Mouse (Mus musculus) cerebellum, adult 11 months (tissue): ENCODE measurements around the gene Spin1.
"Not testable (repeated sequence)": the region's sequence is repeated elsewhere in the genome, so short reads cannot be mapped to it uniquely, and the experiment has no call there.

Source experiments
- DNase-seq: peaks from one replicate; pipeline ENCODE4 v3.0.0; 2022

Gene Spin1

DNA sequence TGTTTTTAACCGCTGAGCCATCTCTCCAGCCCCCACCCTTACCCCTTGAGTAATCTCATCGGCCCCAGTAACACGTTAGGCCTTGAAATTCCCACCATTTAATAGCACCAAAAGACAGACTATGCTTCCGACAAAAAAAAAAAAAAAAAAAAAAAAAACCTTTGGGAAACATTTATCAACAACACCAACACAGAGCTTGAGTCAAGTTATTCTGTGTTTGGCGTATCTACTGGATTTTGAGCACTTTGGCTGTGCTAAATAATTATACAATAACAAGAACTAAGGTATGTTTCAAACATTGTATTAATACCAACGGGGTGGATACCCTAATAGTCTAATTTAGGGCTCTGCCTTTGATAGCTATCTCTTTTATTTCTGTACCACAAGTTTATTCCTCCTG is 4.0 kb upstream of the Spin1 start:
- no peak for DNase-seq

DNA sequence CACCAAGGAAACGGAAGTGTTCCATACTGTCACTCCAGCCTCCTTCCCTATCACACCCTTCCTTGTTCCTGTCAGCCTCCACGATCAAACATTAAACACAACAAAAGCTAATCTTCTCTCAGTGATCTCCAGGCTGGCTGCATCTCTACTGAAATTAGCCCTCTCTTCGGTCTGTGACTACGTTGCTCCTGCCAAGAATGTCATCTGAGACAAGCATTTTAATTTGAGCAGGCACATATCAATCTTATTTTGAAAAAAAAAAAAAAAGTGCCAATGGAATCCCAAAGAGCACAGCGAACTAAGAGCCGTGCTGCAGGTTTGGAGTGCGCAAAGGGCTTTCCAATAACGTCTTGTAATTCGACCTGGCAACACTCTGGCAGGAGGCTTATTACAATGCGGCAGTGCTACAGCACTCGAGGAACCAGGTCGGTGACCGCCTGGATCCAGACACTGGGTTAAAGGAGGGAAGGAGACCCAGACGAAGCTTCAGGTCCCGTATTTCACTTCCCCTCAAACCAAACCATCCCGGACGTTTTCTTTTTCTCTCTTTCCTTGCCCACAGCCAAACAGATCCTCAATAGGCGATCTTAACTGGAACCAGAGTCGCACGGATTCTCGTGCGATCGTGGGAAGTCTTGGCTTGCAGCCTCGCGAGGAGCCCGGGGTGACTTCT is 984 bp upstream of the Spin1 start:
- no peak for DNase-seq

DNA sequence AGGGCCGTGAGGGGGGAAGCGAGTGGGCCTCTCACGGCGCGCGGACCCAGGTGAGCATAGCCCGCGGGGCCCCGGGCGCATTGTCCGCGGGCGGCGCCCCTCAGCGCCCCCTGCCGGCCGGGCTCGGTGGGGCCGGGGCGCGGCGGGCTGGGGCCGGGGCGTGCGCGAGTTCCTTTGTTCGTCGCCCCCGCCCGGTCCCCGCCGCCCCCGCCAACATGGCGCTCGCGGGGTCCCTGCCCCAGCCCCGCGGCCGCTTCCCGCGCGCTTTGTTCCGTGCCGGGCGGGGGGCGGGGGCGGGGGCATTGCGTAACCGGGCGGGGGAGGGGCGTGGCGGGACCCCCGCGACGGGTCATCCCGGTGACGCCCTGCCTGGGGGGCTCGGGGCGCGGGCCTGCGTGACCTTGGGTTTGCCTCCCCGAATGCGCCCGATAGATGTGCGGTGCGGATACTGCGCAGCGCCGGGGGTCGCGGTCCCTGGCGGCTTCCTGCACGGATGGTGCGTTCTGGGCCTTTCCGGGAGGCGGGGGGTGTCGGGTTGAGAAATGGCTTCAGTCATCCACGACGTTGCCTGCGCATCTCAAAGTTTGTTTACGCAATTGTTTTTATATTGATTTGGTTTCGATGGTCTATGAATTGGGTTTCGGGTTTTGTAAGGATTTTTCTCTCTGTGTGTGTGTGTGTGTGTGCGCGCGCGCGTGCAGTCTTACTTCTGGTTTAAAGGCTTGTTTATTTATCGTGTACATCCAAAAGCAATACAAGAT is 516 bp downstream of the Spin1 start:
- peak; percentile 61 for DNase-seq

DNA sequence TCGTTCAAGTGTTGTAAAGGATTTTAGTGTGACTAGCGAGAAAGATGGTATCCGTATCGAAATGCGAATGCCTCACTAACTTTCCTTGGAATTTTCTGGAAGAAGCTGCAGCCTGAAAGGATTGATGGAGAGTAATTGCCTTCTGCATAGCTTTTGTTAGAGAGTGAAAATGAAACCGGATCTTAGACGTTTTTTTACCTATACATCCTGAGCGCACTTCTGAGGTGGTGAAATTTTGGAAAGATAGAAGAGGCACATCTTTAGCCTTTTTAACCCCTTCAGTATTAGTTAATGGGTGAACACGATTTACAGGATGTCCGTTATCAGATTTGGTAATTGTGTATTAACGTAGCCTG is 1.1 kb downstream of the Spin1 start:
- no peak for DNase-seq

DNA sequence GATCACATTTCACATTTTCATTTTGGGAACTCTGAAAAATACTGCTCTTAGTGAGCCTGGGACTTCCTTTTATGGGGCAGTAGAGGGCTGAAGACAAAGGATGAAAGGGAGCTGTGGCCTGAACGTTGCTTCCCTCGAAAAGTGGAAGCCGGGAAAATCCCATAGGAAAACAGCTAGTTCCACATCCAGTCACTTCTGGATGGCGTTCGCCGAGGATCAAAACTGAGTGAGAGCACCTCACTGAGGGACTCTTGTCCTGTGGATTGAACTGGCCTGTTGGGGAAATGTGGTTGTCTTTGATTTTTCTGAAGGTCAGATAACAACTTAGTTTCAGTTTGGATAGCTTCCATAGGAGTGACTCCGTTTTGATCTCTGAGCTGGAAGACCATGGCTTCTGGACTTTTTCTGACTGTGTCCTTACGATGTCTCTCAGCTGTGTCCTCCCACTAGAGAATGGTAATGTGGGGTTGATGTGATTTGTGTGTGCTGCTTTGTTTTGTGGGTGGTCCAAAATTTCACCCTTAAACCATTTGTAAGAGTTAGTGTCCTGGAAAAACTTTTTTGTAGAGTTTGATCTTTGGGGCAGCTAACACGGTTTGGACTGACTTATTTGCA is 2.5 kb downstream of the Spin1 start:
- DNase-seq: no peak

DNA sequence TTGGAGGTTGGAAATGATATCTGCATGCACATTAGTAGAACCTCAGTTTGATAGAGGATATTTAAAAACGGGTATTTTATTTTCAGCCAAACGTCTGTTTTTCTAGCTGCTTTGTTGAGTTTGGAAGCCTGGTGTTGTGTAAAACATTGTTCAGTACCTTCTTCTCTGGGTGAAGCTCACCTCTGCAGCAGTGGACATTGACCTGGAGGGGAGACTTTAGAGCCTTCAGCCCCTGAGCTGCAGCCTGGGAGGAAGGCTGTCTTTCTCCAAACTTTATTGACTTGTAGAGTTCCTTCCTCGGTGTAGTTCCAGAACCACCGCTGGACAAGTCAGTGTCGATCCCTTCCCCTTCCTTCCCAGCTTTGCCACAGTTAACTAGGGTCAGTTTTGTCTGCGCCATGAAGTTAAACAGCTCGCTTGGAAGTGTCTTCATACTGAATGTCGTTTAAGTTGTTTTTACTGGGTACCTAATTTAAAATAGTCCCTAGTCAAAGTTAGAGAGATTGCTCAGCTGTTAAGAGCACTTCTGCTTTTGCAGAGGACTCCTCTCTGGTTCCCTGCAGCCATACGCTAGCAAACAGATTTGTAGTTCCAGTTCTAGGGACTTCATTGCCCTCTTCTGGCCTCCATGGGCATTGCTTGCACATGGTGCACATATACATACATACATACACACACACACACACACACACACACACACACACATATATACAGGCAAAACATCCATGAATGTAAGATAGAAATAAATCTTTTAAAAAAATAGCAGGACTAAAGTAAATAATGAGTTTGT is 3.4 kb downstream of the Spin1 start:
- no peak for DNase-seq

DNA sequence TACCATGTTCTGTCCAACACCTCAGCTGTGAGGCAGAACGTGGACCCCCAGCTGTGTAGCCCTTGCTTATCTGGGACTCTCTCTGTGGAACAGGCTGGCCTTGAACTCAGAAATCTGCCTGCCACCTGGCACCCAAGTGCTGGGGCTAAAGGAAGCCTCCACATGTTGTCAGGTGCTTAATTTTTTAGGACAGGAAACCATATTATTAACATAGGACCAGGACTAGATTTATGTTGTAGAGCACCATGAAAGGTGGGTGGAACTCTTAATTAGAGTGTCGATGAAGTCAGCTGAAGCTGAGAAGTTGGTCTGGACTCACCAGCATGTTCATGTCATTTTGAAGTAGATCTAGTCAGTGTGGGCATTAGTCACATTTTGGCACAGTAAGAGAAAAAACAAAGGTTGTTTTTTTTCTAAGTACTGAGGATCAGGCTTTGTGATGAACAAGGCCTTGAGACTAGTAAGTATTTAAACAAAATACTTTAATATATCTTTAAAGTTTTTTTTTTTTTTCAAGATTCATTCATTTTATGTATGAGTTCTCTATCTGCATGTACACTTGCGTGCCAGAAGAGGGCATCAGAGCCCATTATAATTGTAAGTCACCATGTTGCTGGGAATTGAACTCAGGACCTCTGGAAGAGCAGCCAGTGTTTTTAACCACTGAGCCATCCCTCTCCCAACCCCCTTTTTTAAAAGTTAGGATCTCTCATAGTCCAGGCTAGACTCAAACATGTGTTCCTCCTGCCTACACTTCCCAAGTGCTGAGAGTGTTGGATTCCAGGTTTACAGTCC is 5.4 kb downstream of the Spin1 start:
- DNase-seq: no peak

DNA sequence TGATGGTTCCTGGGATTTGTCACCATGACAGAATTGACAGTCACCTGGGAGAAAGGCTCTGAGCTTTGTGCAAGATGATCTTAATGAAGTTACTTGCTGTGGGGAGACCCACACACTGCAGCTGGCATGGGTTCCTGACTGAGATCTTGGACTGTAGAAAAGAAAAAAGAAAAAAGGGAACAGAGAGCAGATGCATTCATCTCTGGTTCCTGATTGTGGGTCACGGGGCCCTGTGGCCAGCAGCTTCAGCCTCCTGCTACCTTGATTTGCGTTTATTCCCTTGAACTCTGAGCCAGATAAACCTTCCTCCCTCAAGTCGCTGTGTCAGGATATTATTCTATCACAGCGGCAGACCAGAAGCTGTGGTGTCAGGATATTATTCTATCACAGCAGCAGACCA is 6.1 kb downstream of the Spin1 start:
- no peak for DNase-seq

DNA sequence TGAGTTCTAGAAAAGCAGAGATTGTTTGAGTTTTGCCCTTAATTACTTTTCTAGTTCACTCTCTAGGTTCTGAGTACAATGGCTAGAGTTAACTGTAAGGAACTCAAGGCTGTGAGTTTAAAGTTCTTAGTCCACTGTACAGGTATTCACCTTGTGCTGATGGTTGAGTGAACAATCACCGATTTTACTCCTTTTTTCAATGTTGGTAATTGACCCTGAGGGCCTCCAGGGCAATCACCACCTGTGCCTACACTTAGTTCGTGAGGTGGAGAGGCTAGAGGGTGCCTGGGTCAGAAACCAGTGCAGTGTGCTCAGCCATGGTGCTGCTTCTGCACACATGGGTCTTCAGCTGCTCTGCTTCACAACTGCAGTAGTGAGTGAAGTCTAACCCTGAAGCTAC is 8.8 kb downstream of the Spin1 start:
- DNase-seq: no peak

DNA sequence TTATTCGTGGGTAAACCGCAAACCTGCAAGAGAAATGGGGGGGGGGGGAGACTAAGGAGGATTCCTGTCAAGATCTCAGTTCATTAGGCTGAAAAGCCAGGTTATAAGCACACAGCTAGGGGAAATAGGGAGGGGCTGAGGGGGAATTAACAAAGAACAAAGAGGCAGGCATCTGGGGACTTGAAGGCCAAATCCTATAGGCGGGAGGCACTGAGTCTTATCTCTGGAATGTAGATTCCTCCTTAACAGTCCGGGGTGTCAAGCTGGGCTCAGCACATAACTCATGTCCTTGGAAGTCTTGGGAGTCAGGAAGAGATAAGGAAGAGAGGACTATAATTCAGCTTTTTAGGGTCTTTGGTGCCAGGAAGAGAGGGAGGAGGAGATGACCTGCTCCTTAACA is 13.7 kb downstream of the Spin1 start:
- not testable (repeated sequence) for DNase-seq

DNA sequence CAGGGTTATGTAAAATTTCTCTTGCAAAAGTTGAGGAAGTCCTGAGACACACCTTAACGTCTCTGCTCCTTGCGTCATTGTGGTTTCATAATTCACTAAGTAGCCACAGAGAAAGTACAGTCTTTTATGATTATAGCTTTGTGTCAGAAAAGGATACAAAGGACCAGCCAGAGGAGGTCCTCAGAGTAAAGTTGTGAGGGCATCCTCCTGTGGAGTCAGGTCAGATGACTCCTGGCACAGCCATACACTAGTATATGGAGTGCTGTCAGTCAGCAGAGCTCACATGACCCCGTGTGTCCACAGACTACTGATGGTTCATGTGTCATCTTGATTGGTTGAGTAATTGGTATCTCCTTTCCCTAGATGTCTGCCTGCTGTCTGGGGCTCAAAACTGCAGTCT is 15.1 kb downstream of the Spin1 start:
- DNase-seq: no peak

DNA sequence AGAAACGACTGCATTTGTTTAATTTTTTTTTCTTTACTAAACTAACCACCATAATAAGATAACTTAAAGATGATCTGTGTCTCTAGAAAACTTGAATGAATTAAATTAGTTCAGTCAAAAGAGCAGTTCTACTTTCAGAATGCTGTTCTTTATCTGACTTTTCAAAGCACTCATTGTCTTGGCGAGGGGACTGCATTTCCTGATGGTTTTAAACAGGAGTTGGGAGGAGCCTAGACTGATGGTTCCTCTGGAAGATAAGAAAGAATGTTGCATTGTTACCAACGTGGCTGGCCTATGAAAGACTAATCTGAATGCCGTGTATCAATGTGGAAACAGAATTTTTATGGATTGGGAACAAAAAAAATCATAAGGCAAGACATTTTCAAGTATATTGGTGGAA is 20.1 kb downstream of the Spin1 start:
- DNase-seq: no peak

DNA sequence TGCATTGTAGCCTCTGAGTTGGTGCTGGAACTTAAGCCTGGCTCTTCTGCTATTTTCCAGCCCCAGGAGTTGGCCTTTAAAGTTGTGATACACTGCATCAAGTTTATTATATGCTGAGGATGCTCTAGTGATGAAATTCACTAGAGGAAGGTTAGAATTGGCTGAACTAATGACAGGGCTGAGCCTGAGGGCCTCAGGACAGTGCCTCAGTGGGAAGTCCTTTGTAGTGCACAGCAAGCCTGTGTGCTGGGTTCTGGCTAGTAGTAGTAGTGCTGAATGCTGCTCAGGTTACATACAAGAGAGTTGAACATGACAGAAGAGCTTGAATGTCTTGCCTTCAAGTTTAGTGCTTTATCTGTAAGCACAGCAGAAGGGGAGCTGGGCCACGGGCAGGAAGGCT is 21.3 kb downstream of the Spin1 start:
- no peak for DNase-seq

DNA sequence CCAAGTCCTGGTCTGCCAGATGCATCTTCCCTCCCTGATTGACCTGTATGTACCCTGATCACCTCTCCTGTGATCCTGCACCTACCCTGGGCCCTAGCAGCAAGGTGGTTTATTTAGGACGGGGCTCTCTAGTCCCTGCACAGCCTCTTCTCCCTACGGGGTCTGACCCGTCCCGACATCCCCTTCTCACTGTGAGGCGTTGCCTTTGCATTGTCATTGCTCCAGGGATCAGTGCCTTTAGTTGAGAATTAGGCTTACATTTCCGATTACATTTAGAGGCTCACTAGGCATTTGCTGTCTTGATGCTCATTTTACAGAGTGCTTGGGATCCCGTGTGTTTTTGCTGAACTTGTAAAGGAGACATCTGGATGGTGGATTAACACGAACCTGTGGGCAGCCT is 22.1 kb downstream of the Spin1 start:
- no peak for DNase-seq

DNA sequence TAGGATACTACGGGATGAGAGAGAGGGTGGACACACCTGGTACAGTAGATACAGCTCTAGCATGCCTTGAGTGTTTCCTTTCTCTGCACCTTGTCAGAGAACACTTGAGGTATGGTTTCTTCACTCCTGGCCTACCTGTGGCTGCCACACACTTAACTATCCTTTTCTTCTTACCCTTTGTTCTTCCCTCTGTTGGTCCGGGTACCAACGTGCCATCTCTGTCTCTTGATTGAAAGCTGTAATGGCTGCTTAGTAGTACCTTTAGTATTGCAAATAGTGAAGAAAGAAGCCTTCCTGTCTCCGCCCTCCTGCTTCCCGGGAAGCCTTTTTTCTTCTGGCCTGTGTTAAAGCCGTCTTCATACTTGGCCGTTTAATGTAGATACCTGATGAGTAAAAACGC is 24.7 kb downstream of the Spin1 start:
- no peak for DNase-seq

DNA sequence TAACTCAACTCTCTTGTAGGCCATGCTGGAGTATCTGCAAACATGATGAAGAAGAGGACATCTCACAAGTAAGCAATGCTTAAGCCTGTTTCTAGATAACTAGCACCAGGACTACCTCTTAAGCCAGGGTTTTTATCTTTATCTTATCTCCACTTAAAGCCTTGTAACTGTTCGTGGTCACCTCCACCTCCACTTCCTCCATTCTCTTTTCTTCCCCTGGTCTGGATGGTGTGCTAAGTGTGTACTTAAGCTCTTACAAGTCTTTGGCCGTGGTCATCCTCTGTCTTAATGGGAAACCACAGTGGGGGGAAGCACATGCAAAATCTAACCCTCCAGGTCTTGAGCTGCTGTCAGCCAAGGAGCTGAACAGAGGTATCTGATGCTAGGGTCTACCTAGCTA is 27.2 kb downstream of the Spin1 start:
- DNase-seq: no peak

DNA sequence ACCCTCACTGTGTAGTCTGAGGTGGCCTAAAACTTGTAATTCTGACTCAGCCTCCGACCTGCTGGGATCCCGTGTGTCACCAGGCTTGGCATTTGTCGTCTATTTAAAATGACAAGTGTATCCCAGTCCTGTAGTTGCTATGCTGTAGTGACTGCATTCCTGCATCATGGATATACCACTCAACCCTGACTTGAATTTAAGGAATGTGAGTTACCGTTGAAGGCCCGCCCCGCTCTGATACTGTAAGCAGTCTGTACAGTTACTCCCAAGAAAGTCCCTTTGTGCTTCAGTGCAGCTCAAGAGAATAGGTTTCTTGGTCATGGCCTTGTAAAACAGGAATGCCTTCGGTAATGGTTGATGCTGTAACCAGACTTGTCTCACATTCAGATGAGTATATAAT is 27.7 kb downstream of the Spin1 start:
- no peak for DNase-seq

DNA sequence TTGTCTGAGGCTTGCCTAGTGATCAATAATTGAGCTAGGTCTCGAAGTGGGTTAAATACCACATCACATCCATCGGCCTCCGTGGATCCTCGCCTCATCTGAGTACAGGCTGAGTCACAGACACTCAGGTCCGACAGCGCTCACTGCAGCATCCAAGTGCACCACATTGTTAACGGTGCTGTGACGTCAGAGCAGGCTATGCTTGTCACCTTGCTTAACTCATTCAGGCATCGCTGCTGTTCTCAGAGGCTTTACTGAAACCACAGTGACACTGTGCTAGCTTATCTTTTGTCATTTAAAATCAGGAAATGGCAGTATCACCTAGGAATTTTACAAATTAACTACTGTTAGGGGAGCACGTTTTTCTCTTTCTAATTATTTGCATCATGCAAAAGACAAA is 30.5 kb downstream of the Spin1 start:
- DNase-seq: no peak

DNA sequence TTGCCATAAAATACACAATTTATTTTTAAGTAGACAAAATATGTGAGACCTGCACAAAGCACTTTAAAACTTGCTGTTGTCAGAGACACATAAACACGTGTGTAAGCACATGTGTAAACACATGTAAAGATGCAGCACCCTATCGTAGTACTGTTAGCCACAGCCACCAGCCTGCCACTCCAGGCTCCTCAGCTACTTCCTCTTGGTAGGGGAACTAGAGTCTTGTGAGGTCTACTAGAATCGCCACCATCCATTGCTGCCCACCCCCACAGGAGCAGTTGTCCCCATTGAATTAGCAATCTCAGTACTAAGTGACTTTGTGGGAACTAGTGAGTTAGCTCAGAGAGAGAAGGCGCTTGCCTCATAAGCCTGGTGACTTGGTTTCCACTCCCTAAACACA is 35.6 kb downstream of the Spin1 start:
- no peak for DNase-seq

DNA sequence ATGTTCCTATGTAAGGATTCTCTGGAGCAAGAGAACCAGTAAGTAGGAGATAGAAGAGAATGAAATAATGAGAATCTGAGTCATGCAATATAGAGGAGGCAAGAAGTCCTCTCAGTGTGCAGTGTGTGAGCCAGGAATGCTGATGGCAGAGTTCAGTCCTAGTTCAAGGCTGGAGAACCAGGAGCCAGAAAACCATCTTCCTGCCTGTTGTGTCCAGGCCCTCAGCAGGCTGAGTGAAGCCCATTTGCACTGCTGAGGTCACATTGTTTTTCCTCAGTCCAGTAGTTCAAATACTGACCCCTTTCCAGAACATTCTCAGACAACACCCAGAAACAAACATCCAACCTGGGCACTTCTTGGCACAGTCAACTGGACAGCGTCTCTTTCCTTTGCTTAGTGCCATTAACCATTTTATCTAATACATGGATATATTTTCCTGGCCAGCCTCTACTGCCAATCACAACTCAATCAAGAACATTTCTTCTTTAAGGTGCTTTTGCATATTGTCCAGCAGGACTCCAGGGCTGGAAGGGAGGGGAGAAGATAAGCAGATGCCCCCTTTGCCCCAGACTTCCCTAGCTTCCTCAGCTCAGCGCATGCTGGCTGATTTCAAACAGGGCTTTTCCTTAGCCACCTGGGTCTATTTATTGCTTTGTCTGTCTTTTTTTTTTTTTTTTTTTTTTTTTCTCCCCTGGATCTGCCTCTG is 36.5 kb downstream of the Spin1 start:
- no peak for DNase-seq

DNA sequence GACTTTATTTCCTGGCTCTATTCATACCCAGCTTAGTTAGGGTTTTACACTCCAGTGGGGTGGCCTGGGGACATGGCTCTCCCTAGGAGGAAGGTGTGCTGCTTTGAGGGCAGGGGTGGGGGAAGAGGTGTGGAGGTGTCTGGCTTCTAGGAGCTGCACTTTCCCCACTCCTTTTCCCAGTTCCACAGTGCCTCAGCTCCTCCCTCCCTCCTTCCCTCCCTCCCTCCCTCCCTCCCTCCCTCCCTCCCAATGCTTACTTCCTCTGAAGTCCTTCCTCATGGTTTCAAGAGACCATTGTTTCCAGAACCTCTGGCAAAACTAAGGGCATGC is 37.0 kb downstream of the Spin1 start:
- DNase-seq: no peak

DNA sequence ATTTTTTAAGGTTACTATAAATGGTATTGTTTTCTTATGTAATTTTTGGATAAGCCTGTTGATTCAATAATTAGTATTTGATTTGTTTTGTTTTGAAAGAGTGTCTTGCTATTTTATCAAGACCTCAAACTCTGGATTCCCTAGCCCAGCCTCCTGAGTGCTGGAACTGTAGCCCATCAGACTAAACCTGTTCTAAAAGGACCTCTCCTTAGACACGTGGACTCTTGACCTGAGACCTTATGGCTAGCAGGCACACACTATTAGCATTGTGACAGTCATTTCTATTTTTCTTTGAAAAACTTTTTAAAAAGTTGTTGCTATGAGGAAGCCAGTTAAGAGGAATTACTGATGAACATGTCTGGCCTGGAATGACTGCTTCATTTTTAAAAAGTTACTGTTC is 46.4 kb downstream of the Spin1 start:
- DNase-seq: no peak
